Mouse (Mus musculus): ENCODE measurements around the gene Olfr806. TPM values are rescaled to one million over a fixed set of nuclear protein-coding genes. Genes with fewer than 3 reads are reported as not detected.

The Olfr806 gene
- polyA plus RNA-seq (2012; rRNA removed): not detected in 2 replicates

DNA sequence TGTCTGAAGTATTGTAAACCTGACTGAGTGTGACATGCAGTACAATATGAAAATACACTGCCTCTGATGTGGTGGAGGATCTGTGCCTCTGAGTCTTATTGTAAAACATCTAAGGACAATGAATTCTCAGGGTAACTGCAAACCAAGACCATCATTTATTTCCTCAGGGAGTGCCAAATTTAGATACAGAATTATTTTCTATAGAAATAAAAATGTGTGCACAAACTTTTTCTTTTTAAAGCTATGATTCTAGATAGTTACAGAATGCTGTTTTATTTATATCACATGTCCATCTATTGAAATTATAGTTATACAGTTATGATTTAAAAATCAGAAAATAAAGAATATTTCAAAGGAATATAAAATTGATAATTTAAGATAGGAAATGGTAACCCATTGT, at the start of gene Olfr806:
TSS of gene Olfr806 (minus strand) at position 101 of the 400 bp plus-strand sequence.

GRCm38 (mm10) chr10:129774338-129774737, 32.6 kb upstream of the Olfr806 start, which contains the start of gene Olfr809:
Gene Olfr809 (plus strand): TSS chr10:129774638.

DNA sequence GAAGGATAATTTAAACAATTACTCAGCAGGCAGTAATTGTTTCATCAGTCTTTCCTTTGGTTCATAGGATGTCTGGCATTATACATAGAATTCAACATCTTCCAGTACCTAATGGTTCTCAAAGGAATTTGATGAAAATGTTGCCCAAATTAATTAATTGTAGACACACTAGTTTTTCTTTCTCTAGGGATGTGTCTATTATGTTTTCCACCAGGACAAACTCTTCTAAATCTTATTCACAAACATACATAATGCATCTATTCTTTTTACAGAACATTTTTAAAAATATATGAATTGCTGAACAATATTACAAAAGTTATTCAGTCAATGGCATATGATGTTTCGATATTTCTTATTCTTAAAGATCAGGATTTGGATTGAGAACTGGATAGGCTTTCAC, 23.5 kb upstream of the Olfr806 start, which contains the start of gene Olfr808:
TSS of gene Olfr808 (plus strand) at position 301 of the 400 bp plus-strand sequence.

GRCm38 (mm10) chr10:129757693-129758092, 16.0 kb upstream of the Olfr806 start, which contains the start of gene Olfr807:
Gene Olfr807 (minus strand): TSS chr10:129757793.

DNA sequence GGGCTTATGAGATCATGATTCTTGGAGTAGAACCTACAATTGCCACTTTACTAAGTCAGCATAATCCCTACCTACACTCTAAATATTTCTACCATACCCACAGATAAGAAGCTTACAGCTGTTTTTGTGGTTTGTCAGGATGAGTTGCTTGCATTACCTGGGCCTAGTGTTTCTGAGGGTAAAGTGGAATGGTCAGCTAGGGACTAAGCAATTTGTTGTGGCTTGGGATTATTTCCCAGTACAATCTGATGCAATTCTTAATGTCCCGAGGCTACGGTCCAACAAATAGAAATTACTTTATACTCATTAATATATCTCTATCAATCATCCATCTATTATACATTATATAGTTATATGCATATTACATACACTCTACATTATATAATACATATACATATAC, 12.4 kb downstream of the Olfr806 start, which contains the start of gene Olfr805:
TSS of gene Olfr805 (minus strand) at position 101 of the 400 bp plus-strand sequence.

GRCm38 (mm10) chr10:129702910-129703309, 38.8 kb downstream of the Olfr806 start, which contains the start of gene Olfr804:
Gene Olfr804 (plus strand): TSS chr10:129703210.

DNA sequence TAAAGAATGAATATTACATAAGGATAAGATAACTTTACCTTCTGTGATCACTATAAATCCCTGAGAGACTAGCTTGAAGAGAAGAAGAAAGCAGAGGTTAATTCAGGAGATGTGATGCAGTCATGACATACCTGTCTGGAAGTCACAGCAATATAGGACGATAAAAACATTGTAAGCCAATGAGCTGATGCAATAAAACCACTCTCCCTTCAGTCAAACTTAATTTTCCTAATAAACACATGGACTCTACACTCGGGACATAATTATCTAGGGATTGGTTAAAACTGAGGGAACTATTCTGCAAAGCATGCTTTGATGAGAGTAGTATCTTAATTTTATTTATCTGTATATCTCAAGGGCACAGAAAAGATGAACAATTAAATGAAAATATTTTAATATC, 47.5 kb downstream of the Olfr806 start, which contains the start of gene Olfr803:
TSS of gene Olfr803 (minus strand) at position 101 of the 400 bp plus-strand sequence.

GRCm38 (mm10) chr10:129688069-129688468, 53.7 kb downstream of the Olfr806 start, which contains the start of gene Olfr802:
Gene Olfr802 (minus strand): TSS chr10:129688169.

Other genes starting within 250 kb of the Olfr806 start
- gene Olfr790, start 243.4 kb downstream of the Olfr806 start, polyA plus RNA-seq (2012; rRNA removed): not detected in 2 replicates
- not detected in 2 replicates for gene Olfr791, start 220.1 kb downstream of the Olfr806 start, polyA plus RNA-seq (2012; rRNA removed)
- gene Olfr792, start 202.8 kb downstream of the Olfr806 start, polyA plus RNA-seq (2012; rRNA removed): not detected in 2 replicates
- not detected in 2 replicates for gene Olfr794, start 174.3 kb downstream of the Olfr806 start, polyA plus RNA-seq (2012; rRNA removed)
- gene Olfr796, start 129.4 kb downstream of the Olfr806 start, polyA plus RNA-seq (2012; rRNA removed): not detected in 2 replicates
- not detected in 2 replicates for gene Olfr798, start 114.0 kb downstream of the Olfr806 start, polyA plus RNA-seq (2012; rRNA removed)
- gene Olfr799, start 104.4 kb downstream of the Olfr806 start, polyA plus RNA-seq (2012; rRNA removed): not detected in 2 replicates
- not detected in 2 replicates for gene Olfr800, start 84.2 kb downstream of the Olfr806 start, polyA plus RNA-seq (2012; rRNA removed)
- gene Olfr801, start 68.1 kb downstream of the Olfr806 start, polyA plus RNA-seq (2012; rRNA removed): not detected in 2 replicates
- not detected in 2 replicates for gene Olfr802, start 53.8 kb downstream of the Olfr806 start, polyA plus RNA-seq (2012; rRNA removed)
- gene Olfr803, start 47.6 kb downstream of the Olfr806 start, polyA plus RNA-seq (2012; rRNA removed): not detected in 2 replicates
- not detected in 2 replicates for gene Olfr804, start 38.7 kb downstream of the Olfr806 start, polyA plus RNA-seq (2012; rRNA removed)
- gene Olfr805, start 12.5 kb downstream of the Olfr806 start, polyA plus RNA-seq (2012; rRNA removed): not detected in 2 replicates
- gene Olfr807, start 15.9 kb upstream of the Olfr806 start, polyA plus RNA-seq (2012; rRNA removed): not detected in 2 replicates
- gene Olfr808, start 23.6 kb upstream of the Olfr806 start, polyA plus RNA-seq (2012; rRNA removed): not detected in 2 replicates
- gene Olfr809, start 32.7 kb upstream of the Olfr806 start, polyA plus RNA-seq (2012; rRNA removed): not detected in 2 replicates
- gene Olfr810, start 53.0 kb upstream of the Olfr806 start, polyA plus RNA-seq (2012; rRNA removed): not detected in 2 replicates
- gene Olfr811, start 62.5 kb upstream of the Olfr806 start, polyA plus RNA-seq (2012; rRNA removed): not detected in 2 replicates
- not detected in 2 replicates for gene Olfr812, start 104.2 kb upstream of the Olfr806 start, polyA plus RNA-seq (2012; rRNA removed)
- gene Olfr813, start 113.4 kb upstream of the Olfr806 start, polyA plus RNA-seq (2012; rRNA removed): not detected in 2 replicates
- gene Olfr814, start 137.9 kb upstream of the Olfr806 start, polyA plus RNA-seq (2012; rRNA removed): not detected in 2 replicates
- gene Olfr815, start 163.9 kb upstream of the Olfr806 start, polyA plus RNA-seq (2012; rRNA removed): not detected in 2 replicates
- not detected in 2 replicates for gene Olfr816, start 173.7 kb upstream of the Olfr806 start, polyA plus RNA-seq (2012; rRNA removed)
- not detected in 2 replicates for gene Olfr818, start 207.2 kb upstream of the Olfr806 start, polyA plus RNA-seq (2012; rRNA removed)
- not detected in 2 replicates for gene Olfr819, start 225.3 kb upstream of the Olfr806 start, polyA plus RNA-seq (2012; rRNA removed)
- not detected in 2 replicates for gene Olfr247, start 234.2 kb upstream of the Olfr806 start, polyA plus RNA-seq (2012; rRNA removed)
- not detected in 2 replicates for gene Gm10310, start 243.1 kb upstream of the Olfr806 start, polyA plus RNA-seq (2012; rRNA removed)

All from central nervous system, embryonic 14 days (tissue).